Mouse (Mus musculus): ENCODE measurements around the gene Zbtb16.

The Zbtb16 gene

DNA sequence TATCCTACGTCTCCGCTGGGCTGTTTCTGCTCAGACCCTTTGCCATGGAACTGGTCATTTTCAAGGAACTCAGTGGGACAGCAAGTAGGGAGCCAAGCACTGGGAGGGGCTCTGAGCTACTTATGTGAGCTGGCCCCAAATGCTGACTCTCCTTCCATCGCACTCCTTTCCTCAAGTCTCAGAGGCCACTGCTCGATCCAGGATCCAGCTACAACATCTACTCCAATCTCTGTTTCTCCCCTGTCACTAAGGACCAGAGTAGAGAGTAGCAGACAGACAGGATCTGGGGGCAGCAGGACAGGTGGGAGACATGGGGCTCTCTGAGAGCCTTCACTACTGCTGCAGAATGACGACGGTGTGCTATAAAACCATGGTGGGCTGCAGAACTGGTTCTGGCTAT, 91.6 kb downstream of the Zbtb16 start:
- no peak for DNase-seq (ENCODE audit: low spot score in 2 of 2)

DNA sequence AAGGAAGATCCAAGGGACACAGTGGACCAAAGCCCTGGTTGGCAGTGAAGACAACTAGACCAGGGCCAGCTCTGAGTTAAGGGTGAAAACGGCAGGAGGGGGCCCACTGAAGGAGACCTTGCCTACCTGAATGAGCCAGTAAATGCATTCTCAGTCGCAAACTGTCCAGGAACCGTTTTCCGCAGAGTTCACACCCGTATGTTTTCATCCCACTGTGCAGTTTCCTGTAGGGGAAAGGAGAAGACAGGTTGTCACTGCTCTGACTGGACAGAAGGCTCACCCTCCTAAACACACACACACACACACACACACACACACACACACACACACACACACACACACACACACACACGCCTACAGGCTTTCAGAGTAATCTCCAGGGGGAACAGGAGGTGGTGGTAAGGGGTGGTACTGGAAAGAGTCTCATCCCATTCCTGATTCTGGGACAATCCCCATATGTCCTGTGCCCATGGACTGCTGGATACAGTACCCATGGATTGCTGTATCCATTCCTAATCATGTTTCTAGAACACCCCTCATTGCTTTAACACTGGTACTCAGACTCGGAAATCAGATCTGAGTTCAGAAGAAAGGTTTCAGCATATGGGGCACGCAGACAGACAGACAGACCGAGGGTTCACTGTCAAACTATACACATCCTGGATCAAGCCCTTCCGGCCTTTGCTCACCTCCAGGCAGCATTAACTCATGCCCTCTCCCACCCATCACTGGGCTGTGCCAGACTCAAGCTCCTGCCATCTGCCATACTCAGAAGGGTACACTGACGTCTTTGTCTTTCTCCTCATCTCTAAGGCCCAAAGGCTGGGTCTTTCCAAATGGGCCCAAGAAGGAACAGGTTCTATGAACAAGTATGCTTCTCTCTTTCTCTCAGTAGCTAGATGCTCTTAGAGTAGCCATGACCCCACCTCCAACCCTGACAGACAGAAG, 92.4 kb downstream of the Zbtb16 start:
- DNase-seq (ENCODE audit: low spot score in 2 of 2): no peak

DNA sequence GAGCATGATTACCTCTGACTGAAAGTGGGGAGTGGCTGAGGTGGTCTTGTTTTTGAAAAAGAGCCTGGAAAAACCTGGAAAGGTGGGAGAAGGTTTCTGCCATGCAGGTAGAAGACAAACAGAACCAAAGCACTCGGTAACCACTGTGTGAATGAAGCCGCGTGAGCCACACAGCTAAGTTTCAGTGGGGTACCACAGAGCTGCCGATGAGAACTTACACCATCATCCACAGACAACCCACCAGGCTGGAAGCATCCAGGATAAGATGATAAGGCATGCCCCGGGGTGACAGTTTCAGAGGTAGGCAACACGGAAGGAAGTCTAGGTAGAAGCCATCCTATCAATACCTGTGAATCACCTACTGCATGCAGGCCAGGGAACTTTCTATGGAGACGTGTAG, 93.9 kb downstream of the Zbtb16 start:
- DNase-seq (ENCODE audit: low spot score in 2 of 2): no peak

DNA sequence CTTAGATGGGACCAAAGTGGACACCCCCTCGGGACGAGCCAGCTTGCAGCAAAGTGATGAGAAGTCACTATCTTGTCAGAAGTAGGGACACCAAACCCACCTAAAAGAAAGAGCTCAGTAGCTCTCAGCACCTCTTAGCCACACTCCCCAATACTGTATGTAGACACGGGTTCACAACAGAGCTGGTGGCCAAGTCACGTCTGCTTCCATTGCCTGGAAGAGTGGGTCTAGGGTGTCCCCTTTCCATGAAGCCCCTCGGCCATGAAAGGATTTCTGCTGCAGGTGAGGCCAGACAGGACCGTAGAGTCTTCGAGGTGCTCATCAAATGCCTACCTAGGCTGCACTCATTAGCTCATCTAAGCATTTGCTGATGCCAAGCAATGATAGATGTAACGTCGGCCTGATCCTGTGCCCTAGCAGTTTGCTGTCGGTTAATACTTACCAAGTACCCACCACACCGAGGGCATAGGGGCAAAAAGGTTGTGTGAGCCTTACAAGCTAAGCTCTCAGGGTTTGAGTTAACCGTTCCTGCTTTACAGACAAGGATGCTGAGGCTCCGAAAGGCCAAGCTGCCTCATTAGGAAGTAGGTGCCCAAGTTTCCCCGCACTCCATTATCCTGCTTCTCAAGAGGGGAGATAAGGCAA, 94.5 kb downstream of the Zbtb16 start:
- no peak for DNase-seq (ENCODE audit: low spot score in 2 of 2)

DNA sequence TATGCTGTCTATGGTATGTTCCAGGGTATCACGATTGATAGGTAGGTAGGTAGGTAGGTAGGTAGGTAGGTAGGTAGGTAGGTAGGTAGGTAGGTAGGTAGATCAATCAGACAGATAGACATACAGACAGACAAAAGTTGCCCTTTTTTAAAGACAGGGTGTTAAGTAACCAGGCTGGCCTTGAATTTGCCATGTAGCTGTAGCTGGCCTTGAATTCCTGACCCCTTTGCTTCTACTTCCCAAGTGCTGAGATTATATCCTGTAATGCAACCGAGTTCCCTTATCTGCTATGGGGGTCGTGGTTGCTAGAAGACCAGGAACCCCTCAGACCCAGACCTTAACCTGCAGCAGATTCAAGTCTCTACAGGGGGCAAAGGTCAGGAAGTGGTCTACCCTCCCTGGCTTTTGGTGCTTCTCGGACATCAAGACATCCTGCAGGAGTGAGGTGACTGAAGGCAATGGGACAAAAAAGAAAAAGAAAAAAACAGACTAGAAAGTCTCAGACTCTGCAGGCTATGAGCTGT, 95.2 kb downstream of the Zbtb16 start:
- DNase-seq (ENCODE audit: low spot score in 2 of 2): no peak

DNA sequence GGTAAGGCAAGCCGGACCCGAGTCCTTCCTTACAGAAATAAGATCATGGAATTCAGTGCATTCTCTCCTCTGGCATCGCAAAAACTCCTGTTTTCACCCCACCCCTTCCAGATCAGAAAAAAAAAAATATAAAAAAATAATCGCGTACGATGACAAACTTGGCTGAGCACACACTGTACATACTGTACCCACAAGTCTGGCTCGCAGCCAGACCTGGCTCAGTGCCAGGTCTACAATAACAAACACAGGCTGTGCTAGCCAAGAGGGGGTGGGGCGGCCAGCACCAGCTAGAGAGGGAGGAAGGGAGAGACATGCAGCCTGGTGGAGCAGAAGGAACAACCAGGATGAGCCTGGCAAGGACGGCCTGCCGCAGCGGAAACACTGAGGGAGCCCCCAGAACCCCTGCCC, 95.9 kb downstream of the Zbtb16 start:
- peak; percentile 97 for DNase-seq (ENCODE audit: low spot score in 2 of 2)

DNA sequence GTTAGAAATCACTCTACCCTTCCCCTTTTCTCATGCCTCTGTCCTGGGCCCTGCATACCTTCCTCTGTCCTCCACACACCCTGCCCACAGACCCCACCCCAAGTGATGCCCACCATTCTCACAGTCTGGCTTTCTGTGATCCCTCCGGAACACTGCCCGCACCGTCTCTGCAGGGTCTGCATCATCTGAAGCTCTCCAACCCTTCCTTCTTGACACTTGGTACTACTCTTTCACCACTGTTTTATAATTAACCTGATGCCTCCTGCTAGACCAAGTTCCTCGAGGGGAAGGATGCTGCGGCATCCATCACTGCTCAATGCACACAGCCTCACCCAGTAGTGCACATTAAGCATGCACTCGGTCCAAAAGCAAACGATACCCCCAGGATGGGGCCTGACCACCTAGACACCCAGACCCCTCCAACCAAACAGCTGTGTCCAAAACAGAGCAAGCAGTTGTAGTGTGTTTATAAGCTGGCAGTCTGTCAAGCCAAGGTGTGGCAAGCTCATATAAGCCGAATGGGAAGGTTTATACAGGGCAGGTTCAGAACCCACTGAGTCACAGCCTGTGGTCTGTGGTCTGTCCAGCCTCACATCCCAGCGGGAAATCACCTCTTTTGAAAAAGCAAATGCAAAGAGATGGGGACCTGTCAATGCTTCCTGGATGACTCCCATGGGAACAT, 97.1 kb downstream of the Zbtb16 start:
- no peak for DNase-seq (ENCODE audit: low spot score in 2 of 2)

DNA sequence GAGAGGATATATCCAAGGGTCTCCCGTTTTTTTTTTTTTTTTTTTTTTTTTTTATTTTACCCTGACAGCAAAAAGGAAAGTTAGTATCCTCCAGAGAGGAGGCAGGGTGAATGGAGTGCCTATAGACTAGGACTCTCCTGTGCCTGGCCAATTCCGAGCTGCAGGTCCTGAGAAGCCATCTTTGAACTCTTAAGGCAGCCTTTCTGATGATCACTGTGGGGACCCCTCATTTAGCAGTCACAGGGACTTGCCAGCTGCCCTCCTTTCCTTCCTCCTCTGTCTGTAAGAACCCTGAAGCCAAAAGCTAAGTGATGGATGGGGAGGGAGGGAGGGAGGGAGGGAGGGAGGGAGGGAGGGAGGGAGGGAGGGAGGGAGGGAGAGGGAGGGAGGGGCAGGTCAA, 98.1 kb downstream of the Zbtb16 start:
- DNase-seq (ENCODE audit: low spot score in 2 of 2): no peak

DNA sequence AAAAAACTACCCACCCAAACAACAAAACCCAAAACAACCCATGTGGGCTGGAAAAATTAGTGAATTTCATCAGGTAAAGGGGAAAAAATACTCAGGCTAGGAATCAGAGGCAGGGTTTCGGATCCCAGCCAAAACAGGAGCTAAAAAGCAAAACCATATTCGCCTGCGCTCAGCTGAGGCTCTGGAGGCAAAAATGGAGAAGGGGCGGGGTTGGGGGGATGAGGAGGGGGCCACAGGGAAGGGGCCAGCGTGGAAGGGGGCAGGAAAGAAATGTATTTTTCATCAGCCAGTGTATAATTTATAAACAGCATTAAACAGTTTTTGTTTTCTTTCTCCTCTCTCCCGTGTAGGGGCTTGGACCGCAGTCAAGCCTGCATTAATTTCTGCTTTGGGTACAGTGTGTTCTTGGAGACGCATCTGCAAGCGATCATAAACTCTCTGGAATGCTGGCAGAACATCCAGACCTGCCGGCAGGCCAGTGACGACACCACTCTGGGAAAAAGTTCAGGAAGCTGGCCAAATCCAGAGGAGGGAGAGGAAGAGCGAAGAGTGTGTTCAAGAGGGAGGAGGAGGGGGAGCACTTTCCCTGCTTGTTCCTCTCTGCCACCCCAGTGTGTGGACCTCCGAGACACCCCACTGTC, 98.7 kb downstream of the Zbtb16 start:
- peak; percentile 98 to 99 for DNase-seq (ENCODE audit: low spot score in 2 of 2)

DNA sequence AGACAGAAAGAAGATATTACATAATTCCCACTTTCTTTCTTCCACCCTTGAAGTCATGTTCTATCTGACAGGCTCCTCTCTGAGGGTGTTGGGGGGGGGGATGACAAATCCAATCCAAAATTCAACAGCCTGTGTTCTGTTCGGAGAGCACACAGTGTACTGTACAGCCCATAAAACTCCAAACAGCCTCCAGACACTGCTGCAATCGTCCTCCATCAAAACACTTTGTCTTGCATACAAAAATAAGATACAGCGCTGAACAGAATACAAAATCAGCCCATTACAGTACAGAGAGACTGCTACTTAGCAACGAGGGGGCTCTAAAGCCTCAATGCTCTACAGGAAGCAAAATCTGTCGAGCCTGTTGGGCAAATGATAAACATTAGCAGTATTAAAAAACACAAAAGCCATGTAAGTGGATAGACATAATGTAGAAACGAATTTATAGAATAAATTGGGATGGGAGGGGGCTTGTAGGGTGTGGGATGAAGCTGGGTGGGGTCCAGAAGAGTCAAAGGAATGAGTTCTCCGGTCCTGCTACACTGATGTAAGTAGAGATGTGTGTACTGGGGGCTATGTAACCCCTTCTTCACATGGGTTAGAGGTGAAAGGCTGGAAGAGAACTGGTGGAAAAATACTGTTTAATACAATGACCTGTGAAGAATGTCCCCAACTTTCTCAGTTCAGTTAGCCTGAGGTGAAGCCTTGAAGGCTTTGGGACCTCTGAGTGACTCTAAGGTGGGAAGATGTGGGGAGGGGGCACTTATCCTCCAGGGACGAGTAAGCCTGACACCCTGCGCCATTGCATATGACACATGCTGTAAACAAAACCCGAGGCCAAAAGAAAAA, 99.4 kb downstream of the Zbtb16 start:
- DNase-seq (ENCODE audit: low spot score in 2 of 2): no peak

DNA sequence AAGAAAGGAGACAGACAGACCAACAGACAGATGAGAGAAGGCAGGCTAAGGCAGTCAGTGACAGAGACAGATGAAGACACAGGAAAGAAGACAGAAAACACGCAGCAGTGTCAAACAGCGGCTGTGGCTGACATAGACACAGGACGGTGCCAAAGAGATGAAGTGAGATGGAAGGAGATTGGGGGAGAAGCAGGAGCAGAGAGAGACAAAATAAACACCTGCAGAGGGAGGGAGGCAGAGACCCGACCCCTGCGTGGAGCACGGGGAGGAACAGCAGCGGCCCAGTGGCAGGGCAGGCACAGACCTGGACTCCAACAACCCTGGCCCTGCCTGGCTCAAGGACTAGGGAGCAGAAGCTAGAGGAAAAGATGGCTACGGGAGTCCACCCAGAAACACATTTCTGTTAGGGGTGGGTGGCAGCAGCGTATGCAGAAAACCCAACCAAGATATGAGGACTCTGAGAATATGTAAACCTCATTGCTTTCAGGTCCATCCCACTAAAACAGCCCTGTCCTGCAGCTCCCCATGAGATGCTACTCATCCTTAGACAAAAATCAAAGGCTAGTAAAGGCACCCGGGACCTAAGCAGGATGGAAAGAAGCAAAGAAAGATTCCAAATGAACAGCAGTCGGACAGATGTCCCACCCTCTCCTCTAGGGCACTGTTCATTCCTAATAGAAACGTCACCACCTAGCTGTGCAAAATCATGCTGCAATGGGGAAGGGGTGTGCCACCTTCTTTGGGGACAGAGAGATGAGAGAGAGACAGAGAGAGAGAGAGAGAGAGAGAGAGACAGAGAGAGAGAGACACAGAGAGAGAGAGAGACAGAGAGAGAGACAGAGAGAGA, 100.3 kb downstream of the Zbtb16 start:
- DNase-seq (ENCODE audit: low spot score in 2 of 2): no peak

DNA sequence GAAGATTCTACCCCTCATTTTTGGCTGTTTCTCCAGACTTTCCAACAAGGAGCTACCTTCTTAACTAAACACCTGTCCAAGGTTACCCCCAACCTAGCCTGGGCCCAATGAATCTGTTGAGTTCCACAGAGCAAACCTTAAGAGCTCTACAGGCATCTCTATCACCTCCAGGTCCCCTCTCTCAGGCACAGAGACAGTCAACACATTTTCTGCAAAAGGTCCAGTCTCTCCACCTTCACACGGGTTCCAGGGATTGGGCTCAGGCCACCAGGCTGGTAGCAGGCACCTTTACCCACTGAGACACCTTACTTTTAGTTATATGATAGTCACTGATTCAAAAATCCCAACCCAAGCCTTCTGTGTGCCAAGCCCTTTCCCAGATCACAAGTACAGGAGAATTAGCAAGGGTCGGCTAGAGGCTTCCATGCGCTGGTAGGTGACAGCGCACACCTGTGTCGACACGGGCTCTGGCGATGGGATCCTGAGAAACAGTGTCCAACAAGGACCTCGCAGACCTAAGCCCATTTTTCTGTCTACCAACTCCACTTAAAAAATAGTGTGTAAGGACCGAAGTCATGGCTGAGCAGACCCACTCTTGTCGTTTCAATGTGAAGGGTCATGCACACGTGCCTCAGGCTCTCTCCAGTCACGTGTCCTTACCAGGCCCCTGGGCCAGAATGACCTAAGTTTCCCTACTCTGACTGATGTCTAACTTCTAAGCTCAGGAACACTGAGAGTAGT, 101.1 kb downstream of the Zbtb16 start:
- no peak for DNase-seq (ENCODE audit: low spot score in 2 of 2)

DNA sequence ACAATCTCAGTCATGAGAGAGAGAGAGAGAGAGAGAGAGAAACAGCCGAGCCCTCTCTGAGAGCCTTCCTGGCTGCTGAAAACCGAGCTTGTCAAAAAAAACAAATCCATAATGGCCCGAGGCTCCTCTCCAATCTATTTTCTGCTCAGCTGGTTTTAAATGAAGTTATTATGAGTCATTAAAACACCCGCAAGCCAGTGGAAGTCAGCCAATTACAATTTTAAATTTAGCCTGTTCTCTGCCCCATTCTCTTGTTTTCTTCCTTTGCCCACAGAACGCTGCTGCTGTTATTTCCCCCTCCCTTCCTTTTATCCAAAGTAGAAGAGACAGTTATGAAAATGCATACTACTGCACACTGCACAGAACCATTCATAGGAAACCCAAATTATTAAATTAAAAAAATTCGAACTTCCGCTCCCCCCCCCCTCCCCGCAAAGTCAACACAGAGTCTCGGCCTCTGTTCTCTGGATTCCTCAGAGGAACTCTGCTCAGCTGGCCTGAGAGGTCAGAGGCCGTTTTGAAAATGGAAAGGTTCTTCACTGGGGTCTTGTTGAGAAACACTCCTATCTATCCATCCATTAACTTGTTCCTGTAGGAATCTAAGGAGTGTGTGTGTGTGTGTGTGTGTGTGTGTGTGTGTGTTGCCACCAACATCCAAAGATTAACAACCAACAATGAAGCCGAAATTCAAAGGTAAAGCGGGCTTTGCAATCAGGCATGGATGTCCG, 102.0 kb downstream of the Zbtb16 start:
- peak; percentile 77 to 83 for DNase-seq (ENCODE audit: low spot score in 2 of 2)

DNA sequence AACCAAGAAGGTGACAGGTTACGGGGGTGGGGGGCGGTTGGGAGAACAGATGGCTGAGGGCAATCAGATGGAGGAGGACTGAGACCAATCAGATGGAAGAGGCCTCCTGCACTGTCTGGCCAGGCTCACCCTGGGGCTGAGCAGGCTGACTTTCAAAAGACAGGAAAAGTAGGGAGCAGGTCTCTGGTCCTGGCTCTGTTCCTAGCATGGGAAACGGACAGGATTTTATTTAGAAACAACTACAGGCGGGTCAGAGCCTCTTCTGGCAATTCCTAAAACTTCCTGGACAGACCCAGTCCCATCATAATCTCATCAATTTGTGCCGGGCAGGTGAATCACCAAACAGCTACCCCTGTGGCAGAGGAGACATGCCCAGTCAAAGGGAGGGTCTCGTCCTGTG, 102.9 kb downstream of the Zbtb16 start:
- no peak for DNase-seq (ENCODE audit: low spot score in 2 of 2)

DNA sequence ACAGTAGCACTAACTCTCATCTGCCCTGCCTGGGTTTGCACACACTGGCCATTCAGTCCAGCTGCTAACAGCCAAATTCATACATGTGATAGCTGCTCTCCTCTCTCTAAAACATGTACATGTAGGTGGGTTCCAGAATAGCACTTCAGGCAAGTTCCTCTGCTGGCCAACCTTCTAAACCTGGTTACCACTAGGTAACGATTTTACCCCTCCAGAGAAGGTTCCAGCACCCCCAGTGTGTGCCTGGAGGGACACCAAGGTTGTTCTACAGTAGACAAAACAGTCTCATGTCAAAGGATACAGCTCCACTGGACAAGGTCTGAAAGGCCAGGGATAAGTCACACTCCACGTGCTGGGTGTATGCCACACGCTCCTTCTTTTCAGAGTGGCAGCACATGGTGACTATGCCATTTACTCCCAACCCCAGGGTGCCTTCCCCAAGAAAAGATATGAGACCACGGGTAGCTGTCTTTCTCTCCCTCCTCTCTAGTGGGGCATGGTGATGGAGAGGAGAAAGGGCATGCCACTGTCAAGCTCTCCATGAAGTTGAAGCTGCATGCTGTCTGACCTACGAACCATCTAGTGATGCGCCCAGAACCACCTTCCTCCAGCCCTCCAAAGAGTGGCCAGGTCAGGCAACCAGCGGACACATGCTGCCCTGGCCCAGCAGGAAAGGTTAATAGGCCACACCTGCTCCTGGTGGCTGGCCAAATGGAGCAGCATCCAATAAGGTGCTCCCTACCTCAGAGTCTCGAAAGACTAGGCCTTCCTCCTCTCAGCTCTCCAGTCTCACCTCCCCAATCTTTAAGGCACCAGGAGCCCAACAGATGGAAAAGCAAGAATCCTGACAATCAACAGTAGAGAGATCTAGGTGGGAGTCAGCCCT, 104.1 kb downstream of the Zbtb16 start:
- DNase-seq (ENCODE audit: low spot score in 2 of 2): no peak

DNA sequence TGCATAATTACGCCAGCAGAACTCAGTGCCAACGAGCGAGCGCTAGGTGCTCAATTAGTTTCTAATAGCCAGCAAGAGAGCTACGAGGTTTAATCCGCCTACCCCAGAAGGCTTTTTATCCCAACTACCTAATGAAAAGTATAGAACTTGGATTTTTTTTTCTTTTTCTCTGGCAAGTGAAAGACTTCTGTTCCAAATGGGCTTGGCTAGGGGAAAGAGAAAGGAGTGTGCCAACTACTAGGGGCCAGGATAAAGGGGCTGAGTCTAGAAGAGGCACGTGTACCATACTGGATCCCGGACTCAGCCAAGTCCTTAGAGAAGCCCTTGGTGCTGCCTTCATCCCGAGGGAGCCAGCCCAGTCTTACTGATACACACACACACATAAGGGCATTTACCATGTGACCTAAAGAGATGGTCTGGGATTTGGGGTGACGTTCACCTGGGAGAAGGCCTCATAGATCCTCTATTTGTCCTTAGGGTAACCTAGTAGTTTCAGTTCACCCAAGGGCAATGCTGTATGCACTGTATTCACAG, 105.5 kb downstream of the Zbtb16 start:
- no peak for DNase-seq (ENCODE audit: low spot score in 2 of 2)

DNA sequence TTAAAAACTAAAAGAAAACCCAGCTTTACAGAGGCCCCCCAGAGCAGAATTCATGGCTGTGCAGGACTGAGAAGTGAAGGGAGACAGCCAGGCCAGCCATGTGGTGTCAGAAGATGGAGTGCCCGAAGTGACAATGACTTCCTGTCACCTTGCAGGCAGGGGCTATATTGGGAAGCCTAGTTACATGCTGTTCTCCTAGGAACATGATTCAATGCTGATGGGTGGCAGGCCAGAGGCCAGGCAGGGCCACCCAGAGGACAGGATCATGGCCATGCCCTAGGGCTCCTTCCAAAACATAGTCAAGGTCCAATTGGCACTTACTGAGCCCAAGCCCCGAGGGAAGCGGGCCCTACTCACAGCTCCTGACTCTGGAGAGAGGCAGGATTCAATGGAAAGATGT, 106.6 kb downstream of the Zbtb16 start:
- DNase-seq (ENCODE audit: low spot score in 2 of 2): peak; percentile 80

All from heart, adult 9 months (tissue).